ENCODE assay signal across 23 mouse cellular contexts in genomic region chr1:73374531-73375375, GRCm38 (mm10).
DNase-seq lines count a peak whose midpoint lies in the region; ATAC-seq and TF ChIP-seq lines count a peak whose summit lies in the region.
"Had no signal": no experiment of that assay in that cellular context is flagged by ENCODE, and none has a peak within 500 bp of the region (broad histone marks: within the 10 kb centered on the region; RNA-seq: fewer than 3 reads in every experiment).

No protein-coding gene starts in this region.

- 63% methylated on average over 7 of the region's 7 CpGs for WGBS in kidney, adult 2 months
- WGBS in kidney, embryonic 16.5 days: 72% methylated on average over 7 of the region's 7 CpGs

- ATAC-seq in kidney, embryonic 16.5 days (ENCODE audit: low FRiP score, low TSS enrichment): no peak
- ATAC-seq: forebrain, embryonic 14.5 days had no signal

- H3K27me3 ChIP-seq in kidney, adult 2 months (replicated peaks; ENCODE audit: control insufficient read depth, insufficient read depth, low read length): no peaks in the 10 kb centered on the region
- H3K27me3 ChIP-seq in kidney, embryonic 16.5 days (ENCODE audit: insufficient read depth, low read length): no peaks in the 10 kb centered on the region
- H3K27me3 ChIP-seq: embryonic facial prominence, embryonic 12.5 days; hindbrain, embryonic 13.5 days had no signal

- no peaks in the 10 kb centered on the region for H3K9me3 ChIP-seq in kidney, embryonic 16.5 days (ENCODE audit: low read length)
- H3K9me3 ChIP-seq: embryonic facial prominence, embryonic 12.5 days had no signal

- no peaks in the 10 kb centered on the region for H3K36me3 ChIP-seq in kidney, adult 2 months (ENCODE audit: control insufficient read depth, insufficient read depth, low read length)
- H3K36me3 ChIP-seq in kidney, embryonic 16.5 days (ENCODE audit: insufficient read depth, low read length): no peaks in the 10 kb centered on the region
- H3K36me3 ChIP-seq: embryonic facial prominence, embryonic 12.5 days; hindbrain, embryonic 13.5 days had no signal

- H3K27ac ChIP-seq in kidney, adult 2 months (ENCODE audit: insufficient read depth, low read depth, low read length): no peak overlapping the region
- H3K27ac ChIP-seq in kidney, embryonic 16.5 days (ENCODE audit: low read length): no peak overlapping the region
- H3K27ac ChIP-seq in layer of hippocampus, adult 2 months: no peak overlapping the region
- H3K27ac ChIP-seq: embryonic facial prominence, embryonic 12.5 days; hindbrain, embryonic 13.5 days; kidney, postnatal 0 days; liver, embryonic 14.5 days had no signal

- no peak overlapping the region for H3K4me3 ChIP-seq in kidney, adult 2 months (ENCODE audit: insufficient read depth, low read depth, low read length)
- no peak overlapping the region for H3K4me3 ChIP-seq in kidney, embryonic 16.5 days (ENCODE audit: low read length)
- no peak overlapping the region for H3K4me3 ChIP-seq in layer of hippocampus, adult 2 months
- H3K4me3 ChIP-seq: embryonic facial prominence, embryonic 12.5 days; hindbrain, embryonic 13.5 days had no signal

- H3K9ac ChIP-seq in kidney, embryonic 16.5 days (replicated peaks; ENCODE audit: low read length): no peak overlapping the region
- H3K9ac ChIP-seq: embryonic facial prominence, embryonic 12.5 days; hindbrain, embryonic 13.5 days; liver, embryonic 14.5 days had no signal

- TF ChIP-seq POLR2A in kidney, adult 2 months (IDR thresholded peaks at IDR 0.05; ENCODE audit: low read depth, low read length): no peak

- TF ChIP-seq CTCF in kidney, adult 2 months (conservative IDR thresholded peaks at IDR 0.05; ENCODE audit: insufficient read depth, insufficient read length, low read depth, low read length): no peak
- TF ChIP-seq CTCF in layer of hippocampus, adult 2 months (conservative IDR thresholded peaks at IDR 0.05): no peak

- no peaks in the 10 kb centered on the region for H3K4me1 ChIP-seq in kidney, adult 2 months (ENCODE audit: control insufficient read depth, insufficient read depth, low read length)
- H3K4me1 ChIP-seq in kidney, embryonic 16.5 days (ENCODE audit: insufficient read depth, low read length): 0 out of 2 replicates have a peak, but pooled peaks cover 5% of the 10 kb centered on the region
- H3K4me1 ChIP-seq: hindbrain, embryonic 13.5 days had no signal

- H3K4me2 ChIP-seq in kidney, embryonic 16.5 days (replicated peaks; ENCODE audit: low read depth, low read length): no peak overlapping the region
- H3K4me2 ChIP-seq: embryonic facial prominence, embryonic 12.5 days; heart, embryonic 11.5 days; hindbrain, embryonic 13.5 days had no signal

- peak; percentile 12 for DNase-seq in gastrocnemius, postnatal 25 days
- no peak for DNase-seq in gastrocnemius, postnatal 4 days (ENCODE audit: low spot score in 2 of 2)
- DNase-seq in kidney, adult 2 months: peak; percentile 78
- peak; percentile 34 to 39 for DNase-seq in kidney, postnatal 25 days
- no peak for DNase-seq in layer of hippocampus, adult 2 months (ENCODE audit: low spot score in 2 of 2)
- DNase-seq: B cell, adult 2 months; cerebellum, adult 11-12 months; cerebellum, adult 9-11 months; embryo, embryonic 11 days; heart, postnatal 4 days; layer of hippocampus, adult 9-11 months; liver; lung, adult 2 months; lung, postnatal 10 days; midbrain, embryonic 14.5 days; thymus, postnatal 4 days had no signal

Comparison
In these comparisons a context has a peak if more than half of its experiments do, and no peak if none do; other contexts are left out.
1. DNase-seq: peak in gastrocnemius, postnatal 25 days (single experiment), kidney, adult 2 months (single experiment) and kidney, postnatal 25 days (2 of 2); none in gastrocnemius, postnatal 4 days (0 of 2) and layer of hippocampus, adult 2 months (0 of 2).